Mouse (Mus musculus): Measurements from ENCODE around the gene Lrriq1.

- TF ChIP-seq POLR2A (IDR thresholded peaks at IDR 0.05; ENCODE audit: borderline replicate concordance, control insufficient read depth, low read depth, low read length): no peak
- no peak for TF ChIP-seq CTCF (IDR thresholded peaks at IDR 0.05; ENCODE audit: control insufficient read depth, insufficient read depth, low read length)
These were observed 235.2 kb downstream of the Lrriq1 start for GRCm38 (mm10) chr10:103000902-103001301.
